Mouse (Mus musculus) kidney, adult 2 months (tissue): ENCODE data around the gene Grm5. TPM values are rescaled to one million over a fixed set of nuclear protein-coding genes. Genes with fewer than 3 reads are reported as not detected.

Source experiments
- DNase-seq: peaks from one replicate; pipeline ENCODE4 v3.0.0; 2021
- H3K27ac ChIP-seq: fragments of 200-500 bp; 2 replicates; pipeline ENCODE4 v1.5.1; 2012; ENCODE audit warnings: low read depth, low read length, control low read depth, inconsistent platforms; ENCODE audit not compliant: insufficient read depth
- H3K27me3 ChIP-seq: fragments of 200-500 bp; replicated peaks from 2 replicates; pipeline ENCODE4 v1.6.1; 2012; ENCODE audit warnings: mild to moderate bottlenecking, moderate library complexity, low read length, inconsistent platforms; ENCODE audit not compliant: control insufficient read depth, insufficient read depth
- H3K36me3 ChIP-seq: fragments of 200-500 bp; 2 replicates; pipeline ENCODE4 v1.6.1; 2012; ENCODE audit warnings: mild to moderate bottlenecking, moderate library complexity, low read length, inconsistent platforms; ENCODE audit not compliant: control insufficient read depth, insufficient read depth
- H3K4me1 ChIP-seq: fragments of 200-500 bp; 2 replicates; pipeline ENCODE4 v1.6.1; 2011; ENCODE audit warnings: low read length; ENCODE audit not compliant: control insufficient read depth, insufficient read depth
- H3K4me3 ChIP-seq: fragments of 200-500 bp; 2 replicates; pipeline ENCODE4 v1.5.1; 2011; ENCODE audit warnings: mild to moderate bottlenecking, low read depth, low read length, control low read depth; ENCODE audit not compliant: insufficient read depth
- CTCF ChIP-seq: fragments of 200-500 bp; conservative IDR thresholded peaks from 2 replicates; pipeline ENCODE4 v1.5.1; 2011; ENCODE audit warnings: low read depth, mild to moderate bottlenecking, control low read depth, low read length, moderate library complexity, mixed read lengths; ENCODE audit not compliant: insufficient read depth, insufficient read length
- POLR2A ChIP-seq: fragments of 200-500 bp; IDR thresholded peaks from one replicate; pipeline ENCODE4 v1.6.1; 2011; ENCODE audit warnings: low read depth, low read length, control low read depth
- WGBS: fragments of 180-500 bp; shearing (Covaris S2); methylation state at CpG from one replicate; pipeline ENCODE4 v1.1.7; 2018; 5-methylcytosine and 5-hydroxymethylcytosine counted together
- polyA plus RNA-seq: library from polyadenylated mRNA; depleted of rRNA; stranded (reverse); fragments of >200 nt; gene quantifications from 2 replicates; pipeline ENCODE4 v1.2.3, GENCODE M21; 2012

Grm5 gene
- polyA plus RNA-seq, 1 experiment: not detected

DNA sequence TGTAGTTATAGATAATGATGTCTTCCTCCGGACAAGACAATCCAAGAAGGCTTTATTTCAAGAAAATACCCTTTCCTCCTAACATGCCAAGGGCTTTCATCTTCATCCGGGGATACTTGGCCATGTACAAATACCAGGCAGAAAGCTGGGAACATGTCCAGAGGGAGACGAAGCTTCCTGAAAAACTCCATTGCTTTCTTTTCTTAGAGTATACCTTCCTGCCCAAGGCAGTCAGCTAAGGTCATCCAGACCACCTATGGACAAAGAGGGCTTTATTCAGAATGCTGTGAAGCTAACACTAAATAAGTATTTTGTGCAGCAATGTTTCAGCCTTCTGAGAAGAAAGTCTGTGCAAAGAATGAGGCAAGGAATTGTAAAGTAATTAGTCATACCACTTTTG lies 178.4 kb downstream of the Grm5 start:
- 64% methylated on average over 3 of the region's 3 CpGs for WGBS
- H3K27ac ChIP-seq: no peak overlapping the region
- H3K4me3 ChIP-seq: no peak overlapping the region
- no peak for DNase-seq
- no peak for TF ChIP-seq POLR2A
- no peak for TF ChIP-seq CTCF
- H3K36me3 ChIP-seq: no peaks in the 10 kb centered on the region
- H3K4me1 ChIP-seq: no peaks in the 10 kb centered on the region
- H3K27me3 ChIP-seq: no peaks in the 10 kb centered on the region

DNA sequence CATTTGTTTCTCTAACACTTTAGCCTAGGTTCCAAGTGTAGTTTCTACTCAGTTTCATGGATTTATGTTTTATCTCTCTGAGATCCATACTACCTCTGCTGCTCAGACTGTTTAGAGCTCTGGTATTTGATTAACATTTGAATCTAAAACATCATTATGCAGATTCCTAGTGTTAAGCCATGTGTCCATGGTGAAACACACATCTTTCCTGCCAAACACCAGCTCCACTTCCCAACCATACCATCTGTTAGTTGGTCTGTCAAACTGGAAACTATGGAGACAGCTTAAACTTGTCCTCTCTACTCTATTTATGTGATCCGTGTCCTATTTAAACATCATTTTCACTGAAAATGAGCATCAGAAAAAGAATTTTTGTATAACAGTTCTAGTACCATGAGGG lies 203.6 kb downstream of the Grm5 start:
- Histone ChIP-seq H3K27me3 (no peaks in the 10 kb centered on the region), H3K27ac (no peak overlapping the region), H3K4me1 (no peaks in the 10 kb centered on the region), H3K4me3 (no peak overlapping the region), H3K36me3 (no peaks in the 10 kb centered on the region)
- no peak for TF ChIP-seq POLR2A
- no peak for TF ChIP-seq CTCF
- DNase-seq: no peak
- WGBS: 87% methylated on average over 1 of the region's 1 CpGs

DNA sequence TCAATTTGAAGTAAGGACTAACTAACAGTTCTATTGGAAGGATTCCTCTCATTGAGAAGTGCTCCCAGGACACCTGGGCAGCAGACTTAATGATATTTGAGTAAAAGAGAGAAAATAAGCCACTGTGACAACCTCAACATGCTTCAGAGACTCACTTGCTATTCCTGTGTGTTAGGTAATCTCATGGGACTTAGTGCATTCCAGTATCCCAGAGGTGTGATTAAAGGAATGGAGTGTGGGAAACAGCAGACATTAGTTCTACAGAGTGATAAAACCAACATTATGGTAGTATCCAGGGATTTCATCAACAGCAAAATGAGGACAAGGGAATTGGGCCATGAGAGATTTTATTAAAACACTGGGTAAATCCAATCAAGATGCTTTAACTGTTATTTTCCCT lies 205.0 kb downstream of the Grm5 start:
- H3K4me3 ChIP-seq: no peak overlapping the region
- no peak for TF ChIP-seq CTCF
- DNase-seq: no peak
- H3K27me3 ChIP-seq: no peaks in the 10 kb centered on the region
- H3K27ac ChIP-seq: no peak overlapping the region
- H3K4me1 ChIP-seq: no peaks in the 10 kb centered on the region
- no peaks in the 10 kb centered on the region for H3K36me3 ChIP-seq

DNA sequence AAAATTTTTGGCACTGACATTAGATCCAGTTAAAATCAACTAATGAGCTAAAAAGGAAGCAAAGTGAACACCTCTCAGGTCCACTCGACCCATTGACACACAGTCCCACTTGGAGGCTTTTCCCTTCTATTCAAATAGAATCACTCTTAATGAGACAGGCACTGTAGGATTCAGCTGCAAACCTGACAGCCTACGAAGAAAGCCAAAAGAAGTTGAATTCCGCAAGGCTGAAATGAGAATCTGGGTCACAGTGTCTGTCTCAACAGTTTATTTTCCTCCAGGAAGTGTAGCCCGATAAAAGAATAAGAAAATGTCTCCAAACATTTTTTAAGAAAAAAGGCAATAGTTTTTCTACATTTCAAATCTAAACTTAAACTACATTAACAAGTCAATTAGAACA lies 209.9 kb downstream of the Grm5 start:
- no peak for TF ChIP-seq POLR2A
- no peak for TF ChIP-seq CTCF
- H3K4me1 ChIP-seq: no peaks in the 10 kb centered on the region
- no peak overlapping the region for H3K4me3 ChIP-seq
- no peak for DNase-seq
- H3K27ac ChIP-seq: no peak overlapping the region
- H3K27me3 ChIP-seq: no peaks in the 10 kb centered on the region
- no peaks in the 10 kb centered on the region for H3K36me3 ChIP-seq
- WGBS: 71% methylated on average over 4 of the region's 4 CpGs

DNA sequence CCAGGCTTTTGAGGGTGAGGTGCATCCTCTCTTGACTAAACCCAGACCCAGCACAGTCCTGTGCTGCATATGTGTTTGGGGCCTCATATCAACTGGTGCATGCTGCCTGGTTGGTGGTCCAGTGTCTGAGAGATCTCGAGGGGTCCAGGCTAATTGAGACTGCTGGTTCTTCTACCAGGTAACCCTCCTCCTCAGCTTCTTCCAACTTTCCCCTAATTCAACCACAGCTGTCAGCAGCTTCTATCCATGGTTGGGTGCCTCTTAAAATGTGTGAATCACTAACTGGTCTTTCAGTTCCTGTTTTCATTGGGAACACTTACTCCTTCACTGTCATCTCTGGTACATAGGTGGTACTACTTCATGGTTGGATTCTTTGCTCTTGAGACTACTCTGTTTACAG lies 240.9 kb downstream of the Grm5 start:
- Histone ChIP-seq H3K27me3 (no peaks in the 10 kb centered on the region), H3K4me1 (no peaks in the 10 kb centered on the region), H3K36me3 (no peaks in the 10 kb centered on the region), H3K27ac (no peak overlapping the region), H3K4me3 (no peak overlapping the region)
- DNase-seq: no peak
- 41% methylated on average over 1 of the region's 1 CpGs for WGBS
- TF ChIP-seq POLR2A (no peak), CTCF (no peak)

DNA sequence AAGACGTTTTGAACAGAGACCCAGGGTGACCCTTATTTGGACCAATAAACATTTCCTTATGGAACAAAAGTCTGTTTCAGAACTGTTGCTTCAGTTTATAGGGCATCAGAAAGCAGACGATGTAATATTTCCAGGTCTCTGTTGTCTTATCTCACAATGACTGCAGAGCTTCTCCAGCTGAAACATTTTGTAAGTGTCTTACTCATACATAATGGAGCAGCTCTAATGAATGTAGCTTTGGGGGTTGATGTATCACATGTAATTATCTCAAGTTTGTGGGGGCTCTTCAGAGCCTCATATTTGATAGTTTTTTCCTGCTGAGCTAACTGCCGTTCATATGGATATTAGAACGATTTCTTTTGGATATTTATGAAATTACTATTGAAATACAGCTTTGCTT lies 250.7 kb downstream of the Grm5 start:
- Histone ChIP-seq H3K27me3 (no peaks in the 10 kb centered on the region), H3K36me3 (no peaks in the 10 kb centered on the region), H3K4me3 (no peak overlapping the region), H3K4me1 (no peaks in the 10 kb centered on the region), H3K27ac (no peak overlapping the region)
- DNase-seq: no peak
- WGBS: 76% methylated on average over 4 of the region's 4 CpGs
- no peak for TF ChIP-seq CTCF
- TF ChIP-seq POLR2A: no peak

DNA sequence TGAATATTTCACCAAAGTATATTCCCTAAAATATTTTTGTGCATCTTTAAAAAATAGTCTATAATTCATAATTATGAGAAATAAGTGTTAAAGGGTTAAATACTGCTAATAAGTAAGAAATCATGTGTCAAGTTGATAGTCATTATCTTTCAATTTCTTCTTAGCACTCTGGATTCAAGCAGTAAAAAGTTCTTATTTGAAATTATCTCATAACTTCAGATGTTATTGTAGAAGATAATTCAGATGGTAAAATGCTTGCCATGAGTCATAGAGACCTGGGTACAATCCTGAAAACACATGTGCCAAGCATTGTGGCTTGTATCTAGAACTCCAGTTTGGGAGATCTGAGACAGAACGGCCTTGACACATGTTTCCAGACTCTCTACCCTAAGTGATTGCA lies 254.6 kb downstream of the Grm5 start:
- 62% methylated on average over 1 of the region's 1 CpGs for WGBS
- no peak for TF ChIP-seq CTCF
- no peak for TF ChIP-seq POLR2A
- no peaks in the 10 kb centered on the region for H3K27me3 ChIP-seq
- no peaks in the 10 kb centered on the region for H3K4me1 ChIP-seq
- H3K27ac ChIP-seq: no peak overlapping the region
- no peaks in the 10 kb centered on the region for H3K36me3 ChIP-seq
- H3K4me3 ChIP-seq: no peak overlapping the region
- no peak for DNase-seq

DNA sequence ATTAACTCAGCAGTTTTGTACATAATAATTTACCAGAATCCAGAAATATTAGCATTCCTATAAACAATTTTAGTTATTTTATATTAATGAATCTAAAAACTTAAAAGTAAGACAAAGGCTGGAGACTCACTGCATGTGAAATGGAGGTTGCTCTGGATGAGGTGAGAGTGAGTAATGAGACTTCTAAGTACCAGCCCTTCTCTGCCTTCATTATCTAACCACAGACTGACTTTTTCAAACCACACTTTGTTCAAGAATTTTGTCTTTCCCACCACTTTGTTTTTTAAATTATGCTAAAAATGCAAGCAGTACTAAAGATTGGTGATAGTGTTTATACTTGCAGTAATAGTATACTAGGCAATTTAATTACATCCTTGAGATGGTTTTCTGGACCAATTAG lies 259.5 kb downstream of the Grm5 start:
- no peaks in the 10 kb centered on the region for H3K36me3 ChIP-seq
- H3K27ac ChIP-seq: no peak overlapping the region
- H3K4me3 ChIP-seq: no peak overlapping the region
- no peak for DNase-seq
- no peaks in the 10 kb centered on the region for H3K4me1 ChIP-seq
- TF ChIP-seq POLR2A: no peak
- TF ChIP-seq CTCF: no peak
- H3K27me3 ChIP-seq: no peaks in the 10 kb centered on the region
